Mouse (Mus musculus) spleen, adult 2 months (tissue): ENCODE data around the gene Mfsd4b5. TPM values are rescaled to one million over a fixed set of nuclear protein-coding genes. Genes with fewer than 3 reads are reported as not detected.

Experiments
- DNase-seq, 2 experiments: peaks; one replicate each; pipeline versions ENCODE4 v3.0.0 to v3.0.0-alpha.2; 2012 to 2021; ENCODE audit warnings: low spot score in 2 of 2, low read depth in 1 of 2
- H3K27ac ChIP-seq: fragments of 200-500 bp; 2 replicates; pipeline ENCODE4 v1.5.1; 2012; ENCODE audit warnings: low read length, inconsistent platforms; ENCODE audit not compliant: insufficient read depth
- H3K27me3 ChIP-seq: fragments of 200-500 bp; 2 replicates; pipeline ENCODE4 v1.6.1; 2012; ENCODE audit warnings: mild to moderate bottlenecking, moderate library complexity, low read length, inconsistent platforms; ENCODE audit not compliant: control insufficient read depth, insufficient read depth
- H3K36me3 ChIP-seq: fragments of 200-500 bp; 2 replicates; pipeline ENCODE4 v1.6.1; 2012; ENCODE audit warnings: mild to moderate bottlenecking, low read length, inconsistent platforms; ENCODE audit not compliant: control insufficient read depth, insufficient read depth
- H3K4me1 ChIP-seq: fragments of 200-500 bp; 2 replicates; pipeline ENCODE4 v1.6.1; 2011; ENCODE audit warnings: inconsistent platforms; ENCODE audit not compliant: control insufficient read depth, insufficient read depth, insufficient read length
- H3K4me3 ChIP-seq: fragments of 200-500 bp; 2 replicates; pipeline ENCODE4 v1.5.1; 2011; ENCODE audit warnings: mild to moderate bottlenecking, inconsistent platforms; ENCODE audit not compliant: insufficient read depth, insufficient read length; ENCODE audit errors: extremely low read depth
- CTCF ChIP-seq: fragments of 200-500 bp; IDR thresholded peaks from 2 replicates; pipeline ENCODE4 v1.5.1; 2011; ENCODE audit warnings: mild to moderate bottlenecking, inconsistent platforms; ENCODE audit not compliant: insufficient read depth, insufficient read length, insufficient replicate concordance; ENCODE audit errors: extremely low read depth
- POLR2A ChIP-seq: fragments of 200-500 bp; IDR thresholded peaks from 2 replicates; pipeline ENCODE4 v1.6.1; 2011; ENCODE audit warnings: low read depth, low read length, inconsistent platforms
- WGBS: fragments of 180-500 bp; shearing (Covaris S2); methylation state at CpG from one replicate; pipeline ENCODE4 v1.1.7; 2018; 5-methylcytosine and 5-hydroxymethylcytosine counted together
- polyA plus RNA-seq: library from polyadenylated mRNA; depleted of rRNA; stranded (reverse); fragments of >200 nt; gene quantifications from 2 replicates; pipeline ENCODE4 v1.2.3, GENCODE M21; 2012

The Mfsd4b5 gene
- polyA plus RNA-seq, 1 experiment = 0.08 TPM

- no peak for TF ChIP-seq CTCF
- TF ChIP-seq POLR2A = no peak
- Histone ChIP-seq H3K36me3 (no peaks in the 10 kb centered on the region), H3K4me3 (no peak overlapping the region), H3K27ac (no peak overlapping the region), H3K27me3 (no peaks in the 10 kb centered on the region), H3K4me1 (no peaks in the 10 kb centered on the region)
- 85% methylated on average over 4 of the region's 4 CpGs for WGBS
- DNase-seq = no peak
Observed at GRCm38 (mm10) chr10:40007953-40008352, 21.5 kb upstream of the Mfsd4b5 start.

- Histone ChIP-seq H3K27me3 (no peaks in the 10 kb centered on the region), H3K4me3 (no peak overlapping the region), H3K36me3 (no peaks in the 10 kb centered on the region), H3K4me1 (no peaks in the 10 kb centered on the region), H3K27ac (no peak overlapping the region)
- TF ChIP-seq POLR2A = no peak
- TF ChIP-seq CTCF = no peak
- DNase-seq = no peak
- WGBS = 78% methylated on average over 10 of the region's 10 CpGs
Observed at GRCm38 (mm10) chr10:40006963-40007362, 20.5 kb upstream of the Mfsd4b5 start.

- no peak overlapping the region for H3K4me3 ChIP-seq
- no peaks in the 10 kb centered on the region for H3K36me3 ChIP-seq
- no peak for DNase-seq
- WGBS = 88% methylated on average over 2 of the region's 2 CpGs
- H3K27me3 ChIP-seq = no peaks in the 10 kb centered on the region
- TF ChIP-seq POLR2A = no peak
- TF ChIP-seq CTCF = no peak
- no peak overlapping the region for H3K27ac ChIP-seq
- no peaks in the 10 kb centered on the region for H3K4me1 ChIP-seq
Observed at GRCm38 (mm10) chr10:40000746-40001145, 14.3 kb upstream of the Mfsd4b5 start.

GRCm38 (mm10) chr10:39991155-39991554, 4.7 kb upstream of the Mfsd4b5 start:
- peak in 1 of 2 experiments; percentile 3 for DNase-seq
- WGBS = 73% methylated on average over 4 of the region's 4 CpGs
- no peak overlapping the region; the same call in 1 of the 2 replicates for H3K27ac ChIP-seq

GRCm38 (mm10) chr10:39982604-39983003, 3.8 kb downstream of the Mfsd4b5 start:
- 46% methylated on average over 5 of the region's 5 CpGs for WGBS
- no peak for DNase-seq
- H3K4me1 ChIP-seq = no peaks in the 10 kb centered on the region
- H3K27ac ChIP-seq = no peak overlapping the region
- no peak for TF ChIP-seq POLR2A
- TF ChIP-seq CTCF = no peak
- H3K27me3 ChIP-seq = no peaks in the 10 kb centered on the region
- H3K36me3 ChIP-seq = no peaks in the 10 kb centered on the region
- no peak overlapping the region for H3K4me3 ChIP-seq

More at GRCm38 (mm10) chr10:39991155-39991554, 4.7 kb upstream of the Mfsd4b5 start:
- no peaks in the 10 kb centered on the region for H3K4me1 ChIP-seq
- no peak overlapping the region for H3K4me3 ChIP-seq
- no peaks in the 10 kb centered on the region for H3K27me3 ChIP-seq
- TF ChIP-seq POLR2A (no peak), CTCF (no peak)
- no peaks in the 10 kb centered on the region for H3K36me3 ChIP-seq

DNA sequence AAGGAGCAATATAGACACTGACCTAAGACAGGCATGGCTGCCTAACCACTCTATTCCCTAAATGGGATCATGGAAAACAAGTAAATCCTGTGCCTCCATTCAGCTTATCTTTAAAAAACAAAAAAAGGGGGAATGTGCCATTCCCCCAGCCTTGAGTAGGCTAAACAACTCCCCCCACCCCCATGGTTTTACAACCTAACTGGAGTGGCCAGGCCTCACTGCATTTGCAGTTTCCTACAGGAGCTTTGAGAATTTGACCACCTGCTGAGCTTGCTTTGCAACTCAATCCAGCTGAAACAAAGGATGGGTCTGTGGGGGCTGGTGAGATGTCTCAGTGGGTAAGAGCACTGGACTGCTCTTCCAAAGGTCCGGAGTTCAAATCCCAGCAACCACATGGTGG, 8.2 kb downstream of the Mfsd4b5 start:
- TF ChIP-seq POLR2A (no peak), CTCF (no peak)
- 83% methylated on average over 1 of the region's 1 CpGs for WGBS
- Histone ChIP-seq H3K36me3 (no peaks in the 10 kb centered on the region), H3K27me3 (no peaks in the 10 kb centered on the region), H3K27ac (no peak overlapping the region), H3K4me1 (no peaks in the 10 kb centered on the region), H3K4me3 (no peak overlapping the region)
- no peak for DNase-seq

GRCm38 (mm10) chr10:39977346-39977745, 9.1 kb downstream of the Mfsd4b5 start:
- WGBS = 92% methylated on average over 4 of the region's 4 CpGs
- DNase-seq = no peak
- Histone ChIP-seq H3K27me3 (no peaks in the 10 kb centered on the region), H3K4me1 (no peaks in the 10 kb centered on the region), H3K27ac (no peak overlapping the region), H3K36me3 (no peaks in the 10 kb centered on the region), H3K4me3 (no peak overlapping the region)
- TF ChIP-seq CTCF = no peak
- no peak for TF ChIP-seq POLR2A
